Mouse (Mus musculus) cerebellum, adult 2 months (tissue): ENCODE data around the gene 5730522E02Rik.

Experiments used
- CTCF ChIP-seq: fragments of 200-500 bp; IDR thresholded peaks from 2 replicates; pipeline ENCODE4 v1.5.1; 2011; ENCODE audit warnings: low read depth, mild to moderate bottlenecking, control low read depth, low read length, moderate library complexity, borderline replicate concordance; ENCODE audit not compliant: insufficient read depth
- POLR2A ChIP-seq: fragments of 200-500 bp; IDR thresholded peaks from 2 replicates; pipeline ENCODE4 v1.6.1; 2011; ENCODE audit warnings: low read length, control low read depth, borderline replicate concordance; ENCODE audit not compliant: insufficient read depth

GRCm38 (mm10) chr11:26167609-26167971 is 43.0 kb downstream of the 5730522E02Rik start:
- TF ChIP-seq CTCF (no peak), POLR2A (no peak)
